Mouse (Mus musculus) ovary, adult 10 weeks (tissue): ENCODE data around the gene Spp2. TPM values are rescaled to one million over a fixed set of nuclear protein-coding genes. Genes with fewer than 3 reads are reported as not detected.

Source experiments
- polyA plus RNA-seq: library from polyadenylated mRNA; stranded (reverse); fragments of 350-450 nt; fragmentation: Illumina TruSeq; extraction: RNeasy Lipid Tissue Mini Kit (QIAGEN cat#74804); gene quantifications from one replicate; pipeline ENCODE4 v1.2.3, GENCODE M21; 2014

Spp2 gene
- not detected for polyA plus RNA-seq

GRCm38 (mm10) chr1:88406807-88407198 is at the start of gene Spp2:
Gene Spp2 (plus strand): TSS chr1:88406961.

Other genes with a start within 250 kb of the Spp2 start
- gene Ugt1a5, start 240.9 kb upstream of the Spp2 start, polyA plus RNA-seq = not detected
- 0.71 TPM for gene Ugt1a2, start 206.4 kb upstream of the Spp2 start, polyA plus RNA-seq
- 3.4 TPM for gene Dnajb3, start 201.2 kb upstream of the Spp2 start, polyA plus RNA-seq
- 10.1 TPM for gene Ugt1a1, start 195.0 kb upstream of the Spp2 start, polyA plus RNA-seq
- 0.31 TPM for gene Mroh2a, start 180.0 kb upstream of the Spp2 start, polyA plus RNA-seq
- gene Hjurp, start 129.3 kb upstream of the Spp2 start, polyA plus RNA-seq = 88.9 TPM
- gene Trpm8, start 129.3 kb upstream of the Spp2 start, polyA plus RNA-seq = not detected
- gene Glrp1, start 103.1 kb downstream of the Spp2 start, polyA plus RNA-seq = not detected